Mouse (Mus musculus) myocyte (in vitro differentiated cells): ENCODE data around the gene Rrp36. TPM values are rescaled to one million over a fixed set of nuclear protein-coding genes. Genes with fewer than 3 reads are reported as not detected.

Experiments used
- H3K27me3 ChIP-seq: one replicate; pipeline ENCODE4 v1.6.1; 2011; ENCODE audit not compliant: control insufficient read depth, insufficient read depth, insufficient read length
- H3K36me3 ChIP-seq: one replicate; pipeline ENCODE4 v1.6.1; 2011; ENCODE audit not compliant: control insufficient read depth, insufficient read depth
- H3K4me2 ChIP-seq: one replicate; pipeline ENCODE4 v1.6.1; 2011; ENCODE audit warnings: low read depth, control low read depth
- H3K4me3 ChIP-seq: one replicate; pipeline ENCODE4 v1.5.1; 2011; ENCODE audit warnings: mild to moderate bottlenecking, control low read depth, moderate library complexity
- H3K79me2 ChIP-seq: one replicate; pipeline ENCODE4 v1.6.1; 2011; ENCODE audit not compliant: control insufficient read depth, insufficient read depth
- H3ac ChIP-seq: one replicate; pipeline ENCODE4 v1.6.1; 2011; ENCODE audit not compliant: control insufficient read depth, insufficient read length
- CEBPB ChIP-seq: IDR thresholded peaks from 2 replicates; pipeline ENCODE4 v1.6.1; 2011; ENCODE audit warnings: mild to moderate bottlenecking, moderate library complexity; ENCODE audit not compliant: poor library complexity, insufficient read depth, severe bottlenecking
- E2F4 ChIP-seq: IDR thresholded peaks from one replicate; pipeline ENCODE4 v1.6.1; 2011; ENCODE audit warnings: mild to moderate bottlenecking, control low read depth, moderate library complexity; ENCODE audit not compliant: insufficient read depth
- MAX ChIP-seq: IDR thresholded peaks from one replicate; pipeline ENCODE4 v1.6.1; 2011; ENCODE audit warnings: low read depth, mild to moderate bottlenecking, control low read depth
- MYOD1 ChIP-seq, 3 experiments: IDR thresholded peaks; one replicate each; pipeline ENCODE4 v1.6.1; 2011; ENCODE audit warnings: control low read depth in 2 of 3, low read depth in 2 of 3, mild to moderate bottlenecking in 2 of 3, moderate library complexity in 1 of 3; ENCODE audit not compliant: insufficient read length in 2 of 3, control insufficient read depth in 1 of 3
- MYOG ChIP-seq, 3 experiments: IDR thresholded peaks; one replicate each; pipeline ENCODE4 v1.6.1; 2011; ENCODE audit warnings: control low read depth in 2 of 3, low read depth in 2 of 3, mild to moderate bottlenecking in 2 of 3; ENCODE audit not compliant: insufficient read length in 2 of 3, control insufficient read depth in 1 of 3, insufficient read depth in 1 of 3
- POLR2A ChIP-seq: IDR thresholded peaks from one replicate; pipeline ENCODE4 v1.6.1; 2011; ENCODE audit warnings: low read depth, mild to moderate bottlenecking, control low read depth, moderate library complexity; ENCODE audit not compliant: insufficient read length
- POLR2AphosphoS2 ChIP-seq: IDR thresholded peaks from one replicate; pipeline ENCODE4 v1.6.1; 2011; ENCODE audit warnings: low read depth, control low read depth; ENCODE audit not compliant: insufficient read length
- REST ChIP-seq: IDR thresholded peaks from one replicate; pipeline ENCODE4 v1.6.1; 2011; ENCODE audit warnings: mild to moderate bottlenecking, control low read depth, moderate library complexity; ENCODE audit not compliant: insufficient read depth, insufficient read length
- SRF ChIP-seq: IDR thresholded peaks from one replicate; pipeline ENCODE4 v1.6.1; 2011; ENCODE audit warnings: low read depth; ENCODE audit not compliant: control insufficient read depth, insufficient read length
- TCF12 ChIP-seq: IDR thresholded peaks from one replicate; pipeline ENCODE4 v1.6.1; 2011; ENCODE audit warnings: mild to moderate bottlenecking, control low read depth; ENCODE audit not compliant: poor library complexity, insufficient read depth, severe bottlenecking
- TCF3 ChIP-seq: IDR thresholded peaks from one replicate; pipeline ENCODE4 v1.6.1; 2011; ENCODE audit warnings: low read depth, control low read depth; ENCODE audit not compliant: insufficient read length
- USF1 ChIP-seq: IDR thresholded peaks from one replicate; pipeline ENCODE4 v1.6.1; 2011; ENCODE audit warnings: low read depth, mild to moderate bottlenecking, control low read depth, moderate library complexity
- polyA plus RNA-seq: library from polyadenylated mRNA; unstranded; fragments of >200 nt; fragmentation: generic; extraction: Trizol; gene quantifications from one replicate; pipeline ENCODE4 v1.2.1, GENCODE M21; 2012; ENCODE audit warnings: missing spikeins

Gene Rrp36
- polyA plus RNA-seq, 1 experiment: 45.8 TPM

DNA sequence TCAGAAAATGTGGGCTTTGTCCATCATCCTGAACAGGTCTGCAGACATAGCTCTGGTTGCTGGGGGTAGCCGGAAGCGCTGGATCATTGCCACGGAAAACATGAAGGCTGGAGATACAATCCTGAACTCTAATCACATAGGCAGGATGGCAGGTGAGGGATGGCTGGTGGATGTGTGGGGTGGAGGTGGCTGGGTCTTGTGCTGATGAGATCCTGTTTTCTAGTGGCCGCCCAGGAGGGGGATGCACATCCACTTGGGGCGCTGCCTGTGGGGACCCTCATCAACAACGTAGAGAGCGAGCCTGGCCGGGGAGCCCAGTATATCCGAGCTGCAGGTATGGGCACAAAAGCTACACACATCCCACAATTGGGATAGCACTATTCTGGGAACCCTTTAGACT is 25.7 kb downstream of the Rrp36 start:
- Histone ChIP-seq H3K79me2 (peaks cover 12% of the 10 kb centered on the region), H3K36me3 (peaks cover 5% of the 10 kb centered on the region), H3K4me3 (no peak overlapping the region), H3K27me3 (no peaks in the 10 kb centered on the region), H3ac (no peak overlapping the region), H3K4me2 (no peak overlapping the region)
- TF ChIP-seq POLR2A: no peak
- TF ChIP-seq REST: no peak
- TF ChIP-seq MYOG (IDR thresholded peaks at IDR 0.05; ENCODE audit: control insufficient read depth in 1 of 3, insufficient read depth in 1 of 3, insufficient read length in 2 of 3, low read depth in 2 of 3): no peak
- no peak for TF ChIP-seq POLR2AphosphoS2
- no peak for TF ChIP-seq TCF12
- TF ChIP-seq E2F4: no peak
- TF ChIP-seq TCF3: no peak
- no peak for TF ChIP-seq CEBPB
- TF ChIP-seq MYOD1 (IDR thresholded peaks at IDR 0.05; ENCODE audit: control insufficient read depth in 1 of 3, insufficient read length in 2 of 3, low read depth in 2 of 3): no peak
- no peak for TF ChIP-seq USF1
- TF ChIP-seq MAX: no peak
- TF ChIP-seq SRF: no peak

DNA sequence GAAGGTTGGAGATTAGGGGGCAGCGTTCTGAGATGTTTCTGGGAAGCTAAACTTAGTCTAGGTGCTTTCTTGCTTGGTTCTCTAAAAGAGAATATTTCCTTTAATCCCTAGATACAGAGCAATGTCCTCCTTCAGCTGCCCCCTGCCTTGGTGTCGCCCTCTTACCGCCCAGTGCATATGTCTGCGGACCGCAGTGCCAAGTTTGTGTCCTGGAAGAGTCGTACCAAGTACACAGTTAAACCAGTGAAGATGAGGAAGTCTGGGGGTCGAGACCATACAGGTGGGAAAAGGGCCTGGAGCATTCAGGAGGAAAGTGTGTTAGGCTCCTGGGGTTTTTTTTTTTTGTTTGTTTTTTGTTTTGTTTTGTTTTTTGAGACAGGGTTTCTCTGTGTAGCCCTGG is 26.9 kb downstream of the Rrp36 start:
- Histone ChIP-seq H3K4me2 (peak overlapping the region; percentile 96), H3K36me3 (peaks cover 5% of the 10 kb centered on the region), H3K4me3 (peak overlapping the region; percentile 78), H3K27me3 (no peaks in the 10 kb centered on the region), H3ac (no peak overlapping the region), H3K79me2 (peaks cover 12% of the 10 kb centered on the region)
- no peak for TF ChIP-seq POLR2A
- no peak for TF ChIP-seq SRF

DNA sequence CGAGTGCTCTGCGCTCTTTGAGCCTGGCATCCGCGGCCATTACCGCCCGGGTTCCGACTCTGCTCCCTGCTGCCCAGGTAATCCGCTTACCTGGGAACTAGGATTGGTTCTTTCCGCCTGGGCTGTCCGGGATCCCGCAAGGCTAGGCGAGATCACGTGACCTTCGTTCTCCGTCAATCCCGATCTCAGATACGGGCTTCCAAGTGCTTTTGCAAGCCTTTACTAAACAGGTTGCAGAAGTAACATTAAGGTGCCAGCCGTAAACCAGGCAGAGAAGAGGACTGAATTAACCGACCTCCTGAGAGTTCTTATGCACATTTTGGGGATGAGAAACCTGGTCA is 27.9 kb downstream of the Rrp36 start:
- no peak for TF ChIP-seq MYOD1 (IDR thresholded peaks at IDR 0.05; ENCODE audit: control insufficient read depth in 1 of 3, insufficient read length in 2 of 3, low read depth in 2 of 3)
- peak; percentile 93 for TF ChIP-seq USF1
- peak overlapping the region; percentile 96 for H3K4me2 ChIP-seq

DNA sequence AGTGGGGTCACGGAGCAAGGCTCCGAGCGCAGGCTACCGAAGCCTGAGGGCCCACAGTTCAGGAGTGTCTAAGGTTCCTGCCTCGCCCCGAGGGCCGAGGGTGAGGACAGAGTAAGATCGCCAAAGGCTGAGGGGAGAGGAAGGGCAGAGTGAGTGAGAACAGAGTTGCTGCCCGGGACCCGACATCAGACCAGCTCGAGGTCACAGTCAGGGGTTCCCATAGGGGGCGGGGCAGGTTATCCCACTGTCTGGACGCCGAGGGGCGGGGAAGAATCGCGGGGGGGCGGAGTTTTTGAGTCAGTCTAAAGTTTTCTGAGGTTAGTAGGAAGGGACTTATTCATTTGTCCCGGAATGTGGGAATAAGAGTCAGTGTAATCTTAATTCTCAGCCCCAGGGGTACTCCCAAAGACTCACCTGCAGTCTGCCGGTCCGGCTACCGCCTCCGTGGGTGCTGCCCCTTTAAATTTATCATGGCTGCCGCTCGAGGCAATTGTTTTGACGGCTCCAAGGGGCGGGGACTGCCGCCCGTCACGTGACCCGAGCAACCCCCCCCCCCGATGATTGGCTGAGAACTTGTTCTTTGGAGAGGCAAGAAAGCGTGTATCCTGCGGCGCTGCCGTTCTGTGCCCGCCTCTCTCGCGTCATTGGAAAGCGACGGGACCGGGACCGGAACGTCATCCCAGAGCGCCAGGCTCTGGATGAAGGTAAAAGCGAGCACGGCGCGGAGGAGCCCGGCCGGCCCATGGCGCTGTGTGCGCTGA is 28.4 kb downstream of the Rrp36 start, which contains the start of the genes Klc4 and Mrpl2:
Gene Klc4, minus strand, starts transcription at position 462 of the 761 bp plus-strand sequence.
Gene Mrpl2, plus strand, starts transcription at position 669 of the 761 bp plus-strand sequence.
- H3K4me3 ChIP-seq: peak within 1 kb of the TSS; percentile 78

More for the DNA sequence above, 27.9 kb downstream of the Rrp36 start:
- no peaks in the 10 kb centered on the region for H3K27me3 ChIP-seq
- peaks cover 5% of the 10 kb centered on the region for H3K36me3 ChIP-seq
- H3K4me3 ChIP-seq: peak overlapping the region; percentile 78
- H3K79me2 ChIP-seq: peaks cover 12% of the 10 kb centered on the region
- H3ac ChIP-seq: peak overlapping the region; percentile 20

DNA sequence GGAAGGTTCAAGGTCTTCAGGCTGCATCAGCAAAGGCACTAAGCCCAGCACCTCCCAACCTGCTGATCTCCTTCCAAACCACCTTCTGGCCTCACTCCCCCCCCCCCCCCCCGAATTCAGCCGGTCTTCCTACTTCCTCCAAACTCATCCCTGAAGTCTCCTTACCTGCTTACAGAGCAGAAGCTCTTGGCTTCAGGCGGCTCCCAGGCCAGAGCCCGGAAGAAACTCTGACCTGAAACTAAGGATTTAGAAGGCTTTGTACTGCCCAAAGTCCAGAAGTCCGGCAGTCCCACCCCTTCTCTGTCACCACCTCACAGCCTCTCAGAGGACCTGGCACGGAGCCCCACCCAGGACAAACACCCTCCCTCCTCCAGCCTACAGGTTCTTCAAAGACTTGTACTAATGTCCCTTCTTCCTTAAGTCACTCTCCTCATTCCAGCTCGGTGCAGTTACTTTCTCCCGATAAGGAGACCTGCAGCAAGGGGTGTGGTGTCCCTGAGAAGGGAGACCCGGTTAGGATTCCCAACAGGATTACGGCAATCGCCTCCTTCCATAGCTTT is 29.2 kb downstream of the Rrp36 start:
- H3K36me3 ChIP-seq: peaks cover 9% of the 10 kb centered on the region
- peaks cover 12% of the 10 kb centered on the region for H3K79me2 ChIP-seq
- TF ChIP-seq TCF12: no peak
- TF ChIP-seq MYOG (IDR thresholded peaks at IDR 0.05; ENCODE audit: control insufficient read depth in 1 of 3, insufficient read depth in 1 of 3, insufficient read length in 2 of 3, low read depth in 2 of 3): no peak
- TF ChIP-seq CEBPB: no peak
- TF ChIP-seq USF1: no peak
- TF ChIP-seq POLR2AphosphoS2: no peak
- TF ChIP-seq SRF: no peak

More for the DNA sequence above, 28.4 kb downstream of the Rrp36 start, which contains the start of the genes Klc4 and Mrpl2:
- TF ChIP-seq POLR2AphosphoS2 (peak; percentile 96), E2F4 (peak; percentile 32), MYOD1 (IDR thresholded peaks at IDR 0.05; ENCODE audit: control insufficient read depth in 1 of 3, insufficient read length in 2 of 3, low read depth in 2 of 3) (no peak), MAX (no peak), REST (no peak), TCF12 (no peak), USF1 (peak; percentile 83), SRF (peak; percentile 89), TCF3 (no peak), CEBPB (no peak), MYOG (IDR thresholded peaks at IDR 0.05; ENCODE audit: control insufficient read depth in 1 of 3, insufficient read depth in 1 of 3, insufficient read length in 2 of 3, low read depth in 2 of 3) (peak in 1 of 3 experiments; percentile 18), POLR2A (peak; percentile 96)
- Histone ChIP-seq H3K4me2 (peak within 1 kb of the TSS; percentile 98), H3ac (peak within 1 kb of the TSS; percentile 20), H3K79me2 (peaks cover 12% of the 10 kb centered on the region), H3K36me3 (peaks cover 8% of the 10 kb centered on the region), H3K27me3 (no peaks in the 10 kb centered on the region)

More for the DNA sequence above, 29.2 kb downstream of the Rrp36 start:
- peak overlapping the region; percentile 98 for H3K4me2 ChIP-seq
- peak overlapping the region; percentile 20 for H3ac ChIP-seq
- no peaks in the 10 kb centered on the region for H3K27me3 ChIP-seq
- H3K4me3 ChIP-seq: peak overlapping the region; percentile 78
